Mouse (Mus musculus) midbrain, embryonic 14.5 days (tissue): ENCODE measurements around the gene Egfr. TPM values are rescaled to one million over a fixed set of nuclear protein-coding genes. Genes with fewer than 3 reads are reported as not detected.

Experiments
- polyA plus RNA-seq: library from polyadenylated mRNA; unstranded; fragments of >200 nt; fragmentation: Nextera tagmentation; extraction: Ambion mirVana; gene quantifications from 2 replicates; pipeline ENCODE4 v1.2.1, GENCODE M21; 2014

Gene Egfr
- polyA plus RNA-seq, 1 experiment from 2014 or later: 4.2 TPM

Other genes with a start within 250 kb of the Egfr start
- gene Sec61g, start 243.7 kb upstream of the Egfr start, polyA plus RNA-seq: 27.7 and 32.9 TPM in 2 replicates
- 0.75 and 1.4 TPM in 2 replicates for gene Fbxo48, start 199.2 kb downstream of the Egfr start, polyA plus RNA-seq